Mouse (Mus musculus) erythroblast, embryonic 14.5 days (primary cell): Measurements from ENCODE around the gene Tmem94.

ENCODE experiments used
- GATA1 ChIP-seq: IDR thresholded peaks from 2 replicates; pipeline ENCODE4 v1.6.1; 2012; ENCODE audit warnings: low read length, inconsistent platforms, mixed read lengths
- TAL1 ChIP-seq: IDR thresholded peaks from 3 replicates; pipeline ENCODE4 v1.6.1; 2012; ENCODE audit warnings: low read length, inconsistent platforms, mixed read lengths

- TF ChIP-seq GATA1 = no peak
- no peak for TF ChIP-seq TAL1
Observed at GRCm38 (mm10) chr11:115807971-115808370, 42.7 kb downstream of the Tmem94 start.
